Mouse (Mus musculus) C2C12 (cell line): Measurements from ENCODE around the gene Emp2. TPM values are rescaled to one million over a fixed set of nuclear protein-coding genes. Genes with fewer than 3 reads are reported as not detected.

Source experiments
- H3K27me3 ChIP-seq: one replicate; pipeline ENCODE4 v1.6.1; 2011; ENCODE audit not compliant: control insufficient read depth, insufficient read depth, insufficient read length
- H3K36me3 ChIP-seq: one replicate; pipeline ENCODE4 v1.6.1; 2011; ENCODE audit not compliant: control insufficient read depth, insufficient read depth
- H3K4me3 ChIP-seq: one replicate; pipeline ENCODE4 v1.5.1; 2011; ENCODE audit warnings: mild to moderate bottlenecking, control low read depth; ENCODE audit not compliant: poor library complexity, insufficient read depth, severe bottlenecking
- H3K79me2 ChIP-seq: one replicate; pipeline ENCODE4 v1.6.1; 2011; ENCODE audit not compliant: control insufficient read depth, insufficient read depth
- H3K79me3 ChIP-seq: one replicate; pipeline ENCODE4 v1.6.1; 2011; ENCODE audit warnings: low read depth, control low read depth
- H3ac ChIP-seq: one replicate; pipeline ENCODE3; 2011; ENCODE audit warnings: low read depth; ENCODE audit not compliant: control insufficient read depth, insufficient read length
- CEBPB ChIP-seq: IDR thresholded peaks from one replicate; pipeline ENCODE4 v1.6.1; 2011; ENCODE audit warnings: low read depth, mild to moderate bottlenecking, control low read depth, moderate library complexity
- CTCF ChIP-seq: IDR thresholded peaks from one replicate; pipeline ENCODE4 v1.5.1; 2011; ENCODE audit not compliant: control insufficient read depth, insufficient read depth, insufficient read length
- FOSL1 ChIP-seq: IDR thresholded peaks from one replicate; pipeline ENCODE4 v1.8.0; 2011; ENCODE audit warnings: mild to moderate bottlenecking, low read length; ENCODE audit not compliant: poor library complexity, insufficient read depth, severe bottlenecking
- MAX ChIP-seq: IDR thresholded peaks from one replicate; pipeline ENCODE4 v1.6.1; 2011; ENCODE audit warnings: mild to moderate bottlenecking, control low read depth
- MYOD1 ChIP-seq: IDR thresholded peaks from one replicate; pipeline ENCODE4 v1.6.1; 2011; ENCODE audit warnings: low read depth; ENCODE audit not compliant: control insufficient read depth, insufficient read length
- MYOG ChIP-seq: IDR thresholded peaks from one replicate; pipeline ENCODE4 v1.6.1; 2011; ENCODE audit not compliant: control insufficient read depth, insufficient read length; ENCODE audit errors: extremely low read depth
- USF1 ChIP-seq: IDR thresholded peaks from one replicate; pipeline ENCODE4 v1.6.1; 2011; ENCODE audit warnings: low read depth, mild to moderate bottlenecking, control low read depth, moderate library complexity
- polyA plus RNA-seq: library from polyadenylated mRNA; unstranded; fragments of >200 nt; fragmentation: generic; extraction: Trizol; gene quantifications from one replicate; pipeline ENCODE4 v1.2.1, GENCODE M21; 2012; ENCODE audit warnings: missing spikeins

Emp2 gene
- polyA plus RNA-seq, 1 experiment = 41.2 TPM

DNA sequence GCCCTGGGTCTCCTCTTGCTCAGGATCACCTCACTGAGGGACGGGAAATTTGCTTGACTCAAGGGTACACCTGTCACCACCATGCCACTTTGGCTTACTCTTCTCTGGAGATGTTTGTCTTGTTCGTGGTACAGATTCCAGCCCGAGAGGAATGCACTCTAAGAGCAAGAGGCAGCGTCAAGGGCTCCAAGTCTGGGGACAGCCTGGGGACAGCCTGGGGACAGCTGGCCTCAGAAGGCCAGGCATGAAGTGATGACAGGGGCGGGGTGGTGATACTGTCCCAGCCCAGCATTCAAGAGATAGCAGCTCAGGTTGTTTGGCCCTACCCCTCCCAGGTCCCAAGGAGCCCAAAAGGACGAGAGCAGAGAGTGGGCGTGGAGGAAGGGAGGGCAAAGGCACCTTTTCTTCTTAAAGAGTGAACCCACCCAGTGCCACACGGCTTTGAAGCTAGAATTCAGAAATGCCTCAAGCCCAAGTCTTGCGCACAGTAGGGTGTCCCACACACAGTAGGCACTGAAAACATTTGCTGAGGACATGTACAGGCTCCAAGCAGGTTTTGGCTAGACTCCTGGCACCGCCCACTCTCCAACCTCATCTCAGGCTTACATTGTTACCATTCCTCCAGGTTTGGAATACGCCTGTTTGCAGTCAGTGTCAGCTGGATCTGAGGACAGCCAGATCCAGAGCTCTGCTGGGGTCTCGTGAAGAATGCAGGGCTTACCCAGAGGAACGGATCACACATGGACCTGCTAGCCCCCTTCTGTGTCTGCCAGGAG, 23.8 kb upstream of the Emp2 start:
- TF ChIP-seq MYOD1 (no peak), FOSL1 (no peak), MYOG (no peak), MAX (no peak), CEBPB (no peak), USF1 (no peak), CTCF (no peak)
- no peaks in the 10 kb centered on the region for H3K79me2 ChIP-seq
- H3K27me3 ChIP-seq = no peaks in the 10 kb centered on the region
- H3ac ChIP-seq = no peak overlapping the region
- H3K36me3 ChIP-seq = no peaks in the 10 kb centered on the region
- H3K79me3 ChIP-seq = no peaks in the 10 kb centered on the region
- no peak overlapping the region for H3K4me3 ChIP-seq

DNA sequence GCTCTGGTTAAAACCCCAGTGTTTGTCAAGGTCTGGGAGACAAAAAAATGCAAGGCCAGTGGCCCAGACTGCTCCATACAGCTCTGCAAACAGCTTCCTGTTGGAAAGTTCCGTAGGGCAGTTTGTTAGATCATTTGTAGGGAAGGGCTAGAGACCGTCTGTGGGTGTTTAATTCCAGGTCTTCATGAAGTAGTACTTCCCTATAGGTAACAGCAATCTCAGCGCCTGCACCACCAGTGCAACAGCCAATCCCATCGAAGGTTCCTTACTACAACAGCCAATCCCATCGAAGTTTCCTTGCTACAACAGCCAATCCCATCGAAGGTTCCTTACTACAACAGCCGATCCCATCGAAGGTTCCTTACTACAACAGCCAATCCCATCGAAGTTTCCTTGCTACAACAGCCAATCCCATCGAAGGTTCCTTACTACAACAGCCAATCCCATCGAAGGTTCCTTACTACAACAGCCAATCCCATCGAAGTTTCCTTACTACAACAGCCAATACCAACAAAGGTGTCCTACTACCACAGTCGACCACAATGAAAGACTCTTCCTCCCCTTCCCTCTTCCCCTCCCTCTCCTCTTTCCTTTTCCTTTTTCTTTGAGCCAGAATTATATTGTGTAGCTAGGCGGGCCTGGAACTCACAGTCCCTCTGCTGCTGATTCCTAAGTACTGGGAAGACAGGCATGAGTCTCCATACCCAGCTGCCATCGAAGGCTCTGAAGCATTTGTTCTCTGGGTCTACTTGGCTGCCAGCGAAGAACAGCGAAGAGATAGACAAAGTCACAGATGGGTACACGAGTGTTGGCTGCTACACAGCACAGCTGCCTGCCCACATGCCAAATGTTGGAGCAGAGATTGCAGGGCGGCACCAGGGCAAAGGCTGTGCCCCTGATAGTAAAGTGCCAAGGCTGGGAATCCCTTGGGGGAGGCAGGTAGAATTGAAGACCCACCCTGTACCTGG, 23.0 kb upstream of the Emp2 start:
- H3K36me3 ChIP-seq = no peaks in the 10 kb centered on the region
- H3ac ChIP-seq = no peak overlapping the region
- no peaks in the 10 kb centered on the region for H3K79me3 ChIP-seq
- no peaks in the 10 kb centered on the region for H3K27me3 ChIP-seq
- H3K79me2 ChIP-seq = no peaks in the 10 kb centered on the region
- no peak overlapping the region for H3K4me3 ChIP-seq
- TF ChIP-seq MYOG = no peak
- TF ChIP-seq USF1 = no peak
- TF ChIP-seq MAX = no peak
- TF ChIP-seq FOSL1 = no peak
- TF ChIP-seq CEBPB = no peak
- TF ChIP-seq CTCF = no peak
- TF ChIP-seq MYOD1 = no peak

GRCm38 (mm10) chr16:10335953-10336352, 22.2 kb upstream of the Emp2 start:
- Histone ChIP-seq H3K36me3 (no peaks in the 10 kb centered on the region), H3K79me3 (no peaks in the 10 kb centered on the region), H3ac (no peak overlapping the region), H3K79me2 (no peaks in the 10 kb centered on the region), H3K27me3 (no peaks in the 10 kb centered on the region), H3K4me3 (no peak overlapping the region)
- TF ChIP-seq MAX = no peak
- TF ChIP-seq MYOD1 = no peak
- no peak for TF ChIP-seq CEBPB
- no peak for TF ChIP-seq MYOG
- no peak for TF ChIP-seq USF1
- TF ChIP-seq FOSL1 = no peak
- no peak for TF ChIP-seq CTCF

DNA sequence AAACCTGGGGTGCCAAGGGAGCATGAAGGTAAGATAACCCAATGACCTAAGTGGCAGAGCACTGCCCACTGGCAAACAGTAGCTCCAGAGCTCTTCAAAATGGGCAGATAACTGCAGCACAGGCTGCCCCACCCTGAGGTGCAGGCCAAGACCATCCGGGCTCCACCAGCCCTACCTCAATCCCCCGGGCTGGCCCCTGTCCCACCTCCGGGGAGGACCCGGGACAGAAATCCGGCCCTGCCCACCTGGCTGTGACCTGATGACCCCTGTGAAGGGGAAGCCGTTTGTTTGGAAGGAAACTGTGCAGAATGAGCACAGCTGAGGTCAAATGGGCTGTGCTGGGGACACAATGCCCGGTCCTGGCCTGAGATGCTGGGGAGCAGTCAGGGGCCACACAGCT, 19.0 kb upstream of the Emp2 start:
- no peaks in the 10 kb centered on the region for H3K36me3 ChIP-seq
- H3ac ChIP-seq = no peak overlapping the region
- H3K79me2 ChIP-seq = no peaks in the 10 kb centered on the region
- H3K4me3 ChIP-seq = no peak overlapping the region
- H3K27me3 ChIP-seq = peaks cover 2% of the 10 kb centered on the region
- TF ChIP-seq MYOD1 = no peak
- TF ChIP-seq MYOG = no peak
- no peak for TF ChIP-seq MAX
- no peak for TF ChIP-seq FOSL1
- no peak for TF ChIP-seq USF1
- TF ChIP-seq CTCF = no peak
- no peak for TF ChIP-seq CEBPB
- no peaks in the 10 kb centered on the region for H3K79me3 ChIP-seq
